Mouse (Mus musculus): ENCODE measurements at regions not wholly inside any gene's neighbourhood (a gene's known extent, or its start where the extent isn't known, plus 50 kb on each side); places are given as distances from the start of the nearest gene placed in this dataset.

- Histone ChIP-seq H3K79me2 (ENCODE audit: control insufficient read depth, insufficient read depth, low read length, poor library complexity) (no peaks in the 10 kb centered on the region), H3K27ac (ENCODE audit: control insufficient read depth, low read depth, low read length) (no peak overlapping the region), H3K36me3 (ENCODE audit: control insufficient read depth in 1 of 2, insufficient read depth in 2 of 2, low read length in 2 of 2) (no peaks in the 10 kb centered on the region), H3K4me1 (ENCODE audit: control insufficient read depth in 1 of 2, insufficient read depth in 2 of 2, low read length in 2 of 2) (no peaks in the 10 kb centered on the region), H3K9ac (ENCODE audit: control insufficient read depth, low read depth, low read length, poor library complexity, severe bottlenecking) (no peak overlapping the region), H3K27me3 (ENCODE audit: control insufficient read depth in 1 of 2, insufficient read depth in 2 of 2, low read length in 2 of 2) (no peaks in the 10 kb centered on the region), H3K4me3 (ENCODE audit: control insufficient read depth in 1 of 2, insufficient read depth in 1 of 2, low read depth in 2 of 2, low read length in 2 of 2) (no peak overlapping the region), H3K9me3 (replicated peaks; ENCODE audit: insufficient read depth, low read length) (no peaks in the 10 kb centered on the region)
- no peak for DNase-seq (ENCODE audit: low read depth, low spot score)
- TF ChIP-seq NRF1 (IDR thresholded peaks at IDR 0.05; ENCODE audit: insufficient read depth, low read depth, low read length, poor library complexity, severe bottlenecking) (no peak), MXI1 (IDR thresholded peaks at IDR 0.05; ENCODE audit: low read depth, low read length) (no peak), MEF2A (IDR thresholded peaks at IDR 0.05; ENCODE audit: extremely low read depth, insufficient replicate concordance, low read depth, low read length, poor library complexity, severe bottlenecking) (no peak), GABPA (IDR thresholded peaks at IDR 0.05; ENCODE audit: low read depth, low read length) (no peak), ZMIZ1 (IDR thresholded peaks at IDR 0.05; ENCODE audit: low read depth, low read length) (no peak), RAD21 (IDR thresholded peaks at IDR 0.05; ENCODE audit: low read depth, low read length) (no peak)
Observed at GRCm38 (mm10) chr7:94061814-94062545, 982.3 kb downstream of the Fam181b start.

Data from MEL (cell line).